Mouse (Mus musculus) embryonic fibroblast, embryonic 13.5 days (primary cell): ENCODE results near the gene Zfp273.
"Not testable (repeated sequence)": the region's sequence is repeated elsewhere in the genome, so short reads cannot be mapped to it uniquely, and the experiment has no call there.

Source experiments
- CTCF ChIP-seq: IDR thresholded peaks from 2 replicates; pipeline ENCODE4 v1.5.1; 2011; ENCODE audit warnings: mild to moderate bottlenecking, control low read depth, low read length, moderate library complexity, borderline replicate concordance; ENCODE audit not compliant: insufficient read depth
- POLR2A ChIP-seq: IDR thresholded peaks from 2 replicates; pipeline ENCODE4 v1.6.1; 2011; ENCODE audit warnings: low read depth, mild to moderate bottlenecking, control low read depth, low read length, moderate library complexity

GRCm38 (mm10) chr13:67876049-67876698, 62.6 kb downstream of the Zfp273 start:
- not testable (repeated sequence) for TF ChIP-seq POLR2A, CTCF
